Mouse (Mus musculus) heart, adult 8-10 months (tissue): ENCODE results near the gene Olfr1262. TPM values are rescaled to one million over a fixed set of nuclear protein-coding genes. Genes with fewer than 3 reads are reported as not detected.

Experiments used
- DNase-seq: peaks from one replicate; pipeline ENCODE4 v3.0.0; 2022; ENCODE audit warnings: low spot score
- total RNA-seq, 4 experiments: library from RNA; stranded (reverse); gene quantifications; 2 replicates each; pipeline ENCODE4 v1.2.4; 2022

Gene Olfr1262
- total RNA-seq: not detected

DNA sequence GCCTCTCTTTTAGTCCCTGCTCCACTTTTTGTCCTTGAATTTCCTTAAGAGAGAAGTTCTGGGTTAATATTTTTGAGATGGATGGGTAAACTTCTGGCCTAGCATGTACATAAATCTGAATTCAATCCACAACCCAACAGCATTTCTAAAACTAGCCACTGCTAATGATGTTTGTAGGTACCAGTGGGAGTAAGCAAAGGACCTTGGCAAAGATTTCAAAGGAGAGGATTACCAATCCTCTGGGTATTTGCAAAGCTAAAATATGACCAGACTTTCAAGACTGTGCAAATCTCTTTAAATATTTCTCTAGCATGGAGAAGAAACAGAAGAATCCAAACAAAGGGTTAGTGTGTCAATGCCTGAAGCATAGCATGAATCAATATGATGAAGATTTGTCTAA is at the start of gene Olfr1262:
Olfr1262 (plus strand) TSS at position 301 of the 400 bp plus-strand sequence.
- DNase-seq: no peak

DNA sequence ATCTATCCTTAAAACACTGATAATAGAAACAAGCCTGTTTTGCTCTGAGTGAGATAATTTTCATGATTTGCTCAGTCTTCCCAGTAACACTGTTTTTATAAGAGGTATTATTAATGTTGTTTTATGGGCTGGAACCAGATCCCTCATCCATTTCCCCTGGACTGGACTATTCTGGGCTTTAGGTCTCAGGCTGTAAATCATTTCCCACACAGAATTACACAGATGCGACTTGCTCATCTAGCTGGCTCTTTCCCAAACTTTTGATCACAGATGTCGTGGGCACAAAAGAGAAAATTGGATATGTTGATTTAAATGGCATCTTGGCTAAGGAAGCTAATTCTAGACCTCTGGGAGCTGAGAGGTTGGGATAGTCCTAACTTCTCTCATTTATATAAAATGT is 25.8 kb upstream of the Olfr1262 start, which contains the start of gene Olfr1260:
Olfr1260 (plus strand) TSS at position 157 of the 400 bp plus-strand sequence.
- no peak for DNase-seq

DNA sequence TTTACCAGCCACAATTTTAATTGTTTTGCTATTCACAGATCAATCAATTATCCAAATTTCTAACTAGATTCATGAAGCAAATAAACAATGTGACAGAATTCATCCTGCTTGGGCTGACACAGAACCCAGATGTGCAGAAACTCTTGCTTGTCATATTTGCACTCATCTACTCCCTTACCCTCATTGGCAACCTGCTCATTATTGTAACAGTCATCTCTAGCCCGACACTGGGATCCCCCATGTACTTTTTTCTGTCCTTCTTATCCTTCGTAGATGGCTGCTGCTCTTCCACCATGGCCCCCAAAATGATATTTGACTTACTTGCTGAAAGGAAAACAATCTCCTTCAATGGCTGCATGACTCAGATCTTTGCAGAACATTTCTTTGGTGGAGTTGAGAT is 22.2 kb upstream of the Olfr1262 start:
- DNase-seq: no peak

DNA sequence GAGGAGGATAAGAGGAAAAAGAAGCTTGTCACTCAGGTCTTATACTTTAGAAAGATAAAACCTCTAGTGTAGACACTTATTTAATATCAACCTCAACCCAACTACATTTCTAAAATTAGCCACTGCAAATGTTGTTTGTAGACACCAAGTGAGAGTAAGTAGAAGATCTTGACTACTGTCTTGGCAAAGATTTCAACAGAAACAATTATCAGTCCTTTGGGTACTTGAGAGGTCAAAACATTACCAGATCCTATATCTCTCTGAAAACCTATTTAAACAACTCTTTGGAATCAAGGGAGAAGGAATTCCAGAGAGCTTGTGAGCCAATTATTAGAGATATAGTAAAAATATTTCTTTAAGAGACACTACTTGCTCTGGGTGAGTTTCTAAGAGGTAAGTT is 9.0 kb upstream of the Olfr1262 start, which contains the start of gene Olfr1261:
Olfr1261 (plus strand) TSS at position 301 of the 400 bp plus-strand sequence.
- DNase-seq: no peak

DNA sequence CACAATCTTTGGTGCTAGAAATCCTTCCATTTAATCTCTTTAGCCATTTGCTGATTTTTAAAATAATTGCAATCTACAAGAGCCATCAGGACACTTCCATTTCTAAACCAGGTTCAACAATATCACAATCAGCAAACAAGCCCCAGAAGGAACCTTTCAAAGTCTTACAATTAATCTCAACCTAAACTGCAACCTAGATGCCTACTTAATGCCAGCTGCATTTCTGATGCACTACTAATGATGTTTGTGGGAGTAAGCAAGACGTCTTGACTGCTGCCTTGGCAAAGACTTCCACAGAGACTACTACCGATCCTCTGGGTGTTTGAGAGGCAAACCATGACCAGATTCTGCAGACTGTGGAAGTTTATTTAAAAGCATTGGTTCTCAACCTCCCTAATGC is 11.9 kb downstream of the Olfr1262 start, which contains the start of gene Olfr1263:
Olfr1263 (plus strand) TSS at position 301 of the 400 bp plus-strand sequence.
- DNase-seq: no peak

DNA sequence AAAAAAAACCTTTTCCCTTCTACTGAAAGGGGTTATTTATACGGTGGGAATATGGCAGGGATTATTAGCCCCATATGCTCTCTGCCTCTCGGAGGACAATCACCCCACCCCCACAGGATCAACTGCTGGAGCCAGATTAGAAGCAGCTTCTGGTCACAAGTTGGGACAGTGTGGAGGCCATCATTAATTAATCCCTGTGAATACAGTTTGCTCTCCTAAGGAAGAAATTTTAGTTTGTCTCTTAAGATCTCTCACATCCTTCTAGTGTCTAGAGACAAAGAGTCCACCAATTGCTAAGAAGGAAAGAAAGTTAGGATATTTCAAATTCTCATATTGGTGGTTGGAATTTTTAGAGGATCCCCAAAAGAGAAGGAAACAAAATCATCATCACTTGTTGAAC is 25.5 kb downstream of the Olfr1262 start, which contains the start of gene Olfr1264:
Olfr1264 (minus strand) TSS at position 101 of the 400 bp plus-strand sequence.
- no peak for DNase-seq

DNA sequence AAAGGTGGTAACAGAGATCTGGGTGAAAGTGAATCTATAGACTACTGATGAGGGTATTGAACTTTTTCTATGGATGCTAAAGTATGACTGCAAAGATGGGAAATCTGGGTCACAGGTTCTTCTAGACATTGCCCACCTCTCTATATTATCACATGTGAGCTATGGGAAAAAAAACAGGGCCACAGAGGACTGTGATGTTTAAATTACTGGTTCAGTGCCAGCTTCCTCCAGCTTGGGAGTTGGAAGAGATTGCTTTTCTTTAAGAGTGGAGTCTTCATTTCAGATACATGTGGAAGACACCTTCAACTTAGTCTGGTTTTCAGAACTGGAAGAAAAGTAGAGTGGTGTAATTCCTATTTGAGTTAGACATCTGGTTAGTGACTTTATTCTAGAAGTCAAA is 35.1 kb downstream of the Olfr1262 start, which contains the start of gene Olfr1265:
Olfr1265 (plus strand) TSS at position 301 of the 400 bp plus-strand sequence.
- DNase-seq: no peak

Other genes starting within 250 kb of the Olfr1262 start
- not detected for gene Olfr1253, start 243.1 kb upstream of the Olfr1262 start, total RNA-seq
- not detected for gene Olfr1254, start 206.5 kb upstream of the Olfr1262 start, total RNA-seq
- gene Olfr1255, start 188.1 kb upstream of the Olfr1262 start, total RNA-seq: not detected
- not detected for gene Olfr1256, start 158.6 kb upstream of the Olfr1262 start, total RNA-seq
- not detected for gene Olfr48, start 151.9 kb upstream of the Olfr1262 start, total RNA-seq
- gene Olfr1257, start 121.7 kb upstream of the Olfr1262 start, total RNA-seq: not detected
- gene Olfr1258, start 72.8 kb upstream of the Olfr1262 start, total RNA-seq: not detected
- not detected for gene Olfr1259, start 51.5 kb upstream of the Olfr1262 start, total RNA-seq
- not detected for gene Olfr1260, start 25.8 kb upstream of the Olfr1262 start, total RNA-seq
- not detected for gene Olfr1261, start 8.9 kb upstream of the Olfr1262 start, total RNA-seq
- gene Olfr1263, start 12.0 kb downstream of the Olfr1262 start, total RNA-seq: not detected
- not detected for gene Olfr1264, start 25.4 kb downstream of the Olfr1262 start, total RNA-seq
- not detected for gene Olfr1265, start 35.2 kb downstream of the Olfr1262 start, total RNA-seq
- gene Olfr140, start 63.4 kb downstream of the Olfr1262 start, total RNA-seq: not detected
- not detected for gene Olfr1269, start 121.3 kb downstream of the Olfr1262 start, total RNA-seq
- gene Olfr32, start 142.2 kb downstream of the Olfr1262 start, total RNA-seq: not detected
- not detected for gene Olfr1270, start 152.9 kb downstream of the Olfr1262 start, total RNA-seq
- gene Olfr1506, start 224.3 kb downstream of the Olfr1262 start, total RNA-seq: not detected